Mouse (Mus musculus) adrenal gland, adult (tissue): Measurements from ENCODE around the gene Hsp90aa1.
A peak's percentile ranks its signal among the peaks of the same experiment; 100 is the strongest.
"Not testable (repeated sequence)": the region's sequence is repeated elsewhere in the genome, so short reads cannot be mapped to it uniquely, and the experiment has no call there.

Source experiments
- DNase-seq, 2 experiments: peaks; one replicate each; pipeline ENCODE4 v3.0.0; 2022 to 2023; ENCODE audit warnings: low spot score in 1 of 2; ENCODE audit not compliant: inconsistent age in 2 of 2

Hsp90aa1 gene

GRCm38 (mm10) chr12:110699171-110699547 lies 3.4 kb downstream of the Hsp90aa1 start:
- DNase-seq: no peak

- DNase-seq: no peak
Measured at GRCm38 (mm10) chr12:110698523-110699170, 3.9 kb downstream of the Hsp90aa1 start.

DNA sequence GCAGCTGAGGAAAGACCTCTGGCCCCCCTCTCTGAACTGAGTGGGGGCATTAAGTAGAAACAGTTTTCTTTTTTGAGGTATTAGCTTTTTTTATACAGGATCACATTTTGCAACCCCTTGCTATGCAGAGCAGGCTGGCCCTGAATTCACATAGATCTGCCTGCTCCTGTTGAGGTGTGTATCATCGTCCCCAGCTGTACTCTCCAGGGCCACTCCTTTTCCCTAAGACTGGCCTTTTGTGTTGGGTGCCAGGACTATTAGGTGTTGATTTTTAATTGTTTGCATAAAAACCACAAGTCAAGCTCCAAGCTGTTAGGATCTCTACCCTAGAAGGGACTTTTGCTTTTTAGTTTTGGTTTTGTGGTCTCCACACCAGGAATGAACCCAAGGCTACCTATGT lies 4.4 kb downstream of the Hsp90aa1 start:
- no peak for DNase-seq

DNA sequence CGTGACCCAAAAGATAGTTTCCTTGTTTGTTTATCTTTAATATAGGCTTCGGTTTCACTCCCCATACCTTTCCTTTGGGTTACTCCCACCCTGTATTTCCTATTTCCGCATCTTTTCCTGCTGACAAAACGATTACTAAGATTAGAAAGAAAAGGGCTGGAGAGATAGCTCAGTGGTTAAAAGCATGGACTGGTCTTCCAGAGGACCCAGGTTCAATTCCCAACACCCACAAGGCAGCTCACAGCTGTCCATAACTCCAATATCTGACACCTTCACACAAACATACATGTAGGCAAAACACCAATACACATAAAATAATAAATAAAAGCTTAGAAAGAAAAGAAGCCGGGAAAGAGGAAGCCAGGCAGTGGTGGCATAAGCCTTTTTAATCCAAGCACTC lies 5.1 kb downstream of the Hsp90aa1 start:
- DNase-seq: no peak

- DNase-seq: no peak
Measured at GRCm38 (mm10) chr12:110696975-110697400, 5.5 kb downstream of the Hsp90aa1 start.

DNA sequence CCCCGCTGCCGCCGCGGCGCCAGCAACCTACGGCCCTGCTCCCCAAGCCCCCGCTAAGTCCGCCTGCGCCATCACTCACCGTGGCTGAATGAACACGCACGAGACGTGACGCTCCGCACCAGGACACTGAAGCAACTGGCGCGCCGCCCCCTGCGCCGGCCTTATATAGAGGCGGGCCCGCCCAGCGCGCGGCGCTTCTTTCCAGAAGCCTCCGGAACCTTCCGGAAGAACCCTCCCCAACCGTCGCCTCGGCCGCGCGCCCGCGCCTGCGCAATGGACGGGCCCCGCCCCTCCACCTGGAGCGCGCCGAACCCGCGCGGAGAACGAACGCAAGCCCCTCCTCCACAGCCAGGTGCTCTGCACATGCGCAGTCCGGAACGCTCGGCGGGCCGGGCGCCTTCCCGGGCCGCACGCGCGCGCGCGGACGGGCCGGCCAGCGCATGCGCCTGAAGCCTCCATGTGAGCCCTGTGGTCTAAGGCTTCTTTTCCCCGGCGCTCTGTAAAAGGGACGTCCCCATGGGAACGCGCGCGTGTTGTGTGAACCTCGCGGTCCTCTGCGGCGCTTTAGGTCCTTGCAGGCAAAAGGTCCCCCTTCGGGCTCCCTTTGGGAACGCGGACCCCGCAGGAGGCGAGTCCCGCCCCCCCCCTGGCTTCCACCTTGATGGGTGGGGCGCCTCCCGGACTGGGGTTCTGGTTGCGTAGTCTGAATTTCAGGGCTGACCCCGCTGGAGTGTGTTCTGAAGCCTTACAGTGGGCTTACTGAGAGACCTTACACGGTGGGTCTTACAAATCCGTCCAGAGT lies 6.2 kb downstream of the Hsp90aa1 start:
- peak; percentile 99 for DNase-seq

- DNase-seq: peak; percentile 76 to 91
Measured at GRCm38 (mm10) chr12:110695676-110696171, 6.8 kb downstream of the Hsp90aa1 start.

DNA sequence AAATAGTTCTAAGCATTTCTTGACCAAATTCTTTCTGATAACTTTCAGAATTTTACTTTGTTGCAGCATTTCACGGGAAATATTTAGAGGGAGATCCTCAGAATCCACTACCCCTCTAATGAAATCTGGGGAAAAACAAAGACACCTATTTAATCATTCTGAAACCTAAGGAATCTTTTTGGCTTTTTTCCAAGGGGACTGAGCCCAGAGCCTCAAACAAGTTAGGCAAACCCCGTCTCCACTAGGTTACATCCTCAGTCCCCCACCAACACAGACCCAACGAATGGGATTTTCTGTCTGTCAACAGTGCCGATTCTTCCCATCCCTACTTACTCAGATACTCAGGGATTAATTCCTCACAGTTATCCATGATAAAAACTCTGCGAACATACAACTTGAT lies 9.2 kb downstream of the Hsp90aa1 start:
- DNase-seq: not testable (repeated sequence)

- DNase-seq: peak in 1 of 2 experiments; percentile 16
Measured at GRCm38 (mm10) chr12:110689919-110690643, 12.4 kb downstream of the Hsp90aa1 start.

GRCm38 (mm10) chr12:110688921-110689320 lies 13.6 kb downstream of the Hsp90aa1 start:
- peak in 1 of 2 experiments; percentile 20 for DNase-seq

DNA sequence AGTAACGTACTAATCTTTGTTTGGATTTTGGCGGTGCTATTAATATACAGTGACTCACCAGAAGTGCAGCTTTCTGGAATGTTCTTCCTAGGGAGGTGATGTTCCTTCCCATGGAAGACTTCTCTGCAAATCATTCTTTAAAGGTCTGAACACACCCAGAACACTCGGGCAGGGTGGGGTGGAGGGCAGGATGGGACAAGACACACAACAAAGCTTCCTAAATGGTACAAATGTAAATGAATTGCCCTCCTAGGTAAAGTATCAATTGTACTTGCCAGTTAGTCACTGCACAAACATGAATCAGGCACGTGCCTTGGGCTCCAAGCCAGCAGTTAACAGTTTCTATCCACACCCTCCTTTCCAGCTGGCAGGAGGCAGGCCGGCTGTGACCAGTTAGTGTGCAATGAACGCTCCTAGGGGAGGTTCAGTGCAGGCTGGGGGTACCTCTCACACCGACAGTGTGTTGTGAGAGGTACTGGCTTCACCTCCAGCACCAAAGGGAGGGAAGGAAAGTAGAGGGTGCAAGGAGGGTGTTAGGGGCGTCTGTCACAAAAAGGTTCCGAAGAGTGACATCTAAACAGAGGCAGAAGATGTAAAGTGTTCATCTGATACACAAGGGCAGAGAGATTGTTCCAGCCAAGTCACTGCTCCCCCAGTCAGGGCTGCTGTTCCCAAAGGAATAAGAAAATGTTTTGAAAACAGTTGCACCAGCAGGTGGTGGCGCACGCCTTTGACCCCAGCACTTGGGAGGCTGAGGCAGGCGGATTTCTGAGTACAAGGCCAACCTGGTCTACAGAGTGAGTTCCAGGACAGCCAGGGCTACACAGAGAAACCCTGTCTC lies 14.4 kb downstream of the Hsp90aa1 start:
- peak; percentile 53 to 82 for DNase-seq

DNA sequence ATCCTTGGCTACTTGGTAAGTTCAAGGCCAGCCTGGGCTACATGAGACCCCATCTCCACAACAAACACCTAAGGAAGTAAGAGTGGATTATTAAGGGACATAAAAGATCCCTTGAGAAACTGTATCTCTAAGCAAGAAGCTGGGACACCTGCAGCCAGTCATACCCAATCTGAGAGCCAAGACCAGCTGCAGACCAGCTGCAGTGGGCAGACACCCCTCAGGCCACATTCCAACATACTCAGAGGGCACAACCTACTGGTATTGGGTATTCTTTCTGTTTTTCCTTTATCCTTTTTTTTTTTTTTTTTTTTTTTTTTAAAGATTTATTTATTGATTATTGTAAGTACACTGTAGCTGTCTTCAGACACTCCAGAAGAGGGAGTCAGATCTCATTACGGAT lies 18.9 kb downstream of the Hsp90aa1 start:
- no peak for DNase-seq

DNA sequence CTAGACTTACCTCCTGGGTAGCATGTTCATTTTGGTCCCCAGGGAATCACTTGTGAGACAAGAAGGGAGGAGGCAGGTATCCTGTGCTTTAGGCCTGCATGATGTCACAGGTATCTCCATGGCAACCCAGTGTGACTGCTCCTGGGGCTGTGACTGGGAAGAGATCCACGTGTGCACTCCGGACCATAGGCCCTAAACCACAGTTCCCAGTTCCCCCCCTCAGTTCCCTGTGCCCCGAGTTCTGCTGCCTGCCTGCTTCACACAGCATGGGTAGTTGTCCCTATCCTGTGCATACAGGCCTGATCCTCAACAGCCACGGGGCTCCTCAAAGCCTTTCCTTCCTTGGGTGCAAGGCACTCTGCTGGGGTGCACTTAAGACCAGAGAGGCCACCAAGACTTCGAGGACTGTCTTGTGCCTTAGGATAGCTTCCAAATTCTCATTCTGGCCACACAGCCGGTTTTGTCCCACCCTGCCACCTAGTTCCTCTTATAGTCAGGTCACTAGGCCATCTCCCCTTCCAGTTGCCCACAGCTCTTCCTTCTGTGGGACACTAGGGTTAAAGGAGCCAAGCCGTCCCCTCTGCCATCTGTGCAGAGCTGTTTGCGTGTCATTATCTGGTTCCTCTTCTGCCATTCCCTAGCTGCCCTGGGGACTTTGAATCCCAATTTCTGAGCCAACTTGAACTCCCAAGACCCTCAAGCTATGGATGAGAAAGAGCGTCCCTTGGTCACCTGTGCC lies 19.8 kb downstream of the Hsp90aa1 start, which contains the start of gene 1700001K19Rik:
Gene 1700001K19Rik, minus strand, starts transcription at position 59 of the 739 bp plus-strand sequence.
- no peak for DNase-seq

DNA sequence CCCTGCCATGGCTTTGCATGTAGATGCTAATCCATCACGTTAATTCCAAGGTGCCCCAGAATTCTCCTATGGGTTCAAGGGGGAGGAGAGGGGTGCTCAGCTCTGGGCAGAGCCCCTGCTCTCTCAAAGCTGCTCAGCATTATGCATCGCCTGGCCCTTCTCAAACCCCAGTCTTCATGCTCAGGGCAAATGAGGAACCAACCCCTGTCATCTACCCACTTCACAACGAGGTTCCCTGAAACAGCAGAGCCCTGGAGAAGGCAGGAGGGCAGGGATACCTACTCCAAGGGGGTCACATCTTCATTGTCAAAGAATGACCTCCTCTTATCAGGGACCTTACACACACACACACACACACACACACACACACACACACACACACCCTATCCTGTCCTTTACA lies 20.6 kb downstream of the Hsp90aa1 start:
- DNase-seq: no peak

DNA sequence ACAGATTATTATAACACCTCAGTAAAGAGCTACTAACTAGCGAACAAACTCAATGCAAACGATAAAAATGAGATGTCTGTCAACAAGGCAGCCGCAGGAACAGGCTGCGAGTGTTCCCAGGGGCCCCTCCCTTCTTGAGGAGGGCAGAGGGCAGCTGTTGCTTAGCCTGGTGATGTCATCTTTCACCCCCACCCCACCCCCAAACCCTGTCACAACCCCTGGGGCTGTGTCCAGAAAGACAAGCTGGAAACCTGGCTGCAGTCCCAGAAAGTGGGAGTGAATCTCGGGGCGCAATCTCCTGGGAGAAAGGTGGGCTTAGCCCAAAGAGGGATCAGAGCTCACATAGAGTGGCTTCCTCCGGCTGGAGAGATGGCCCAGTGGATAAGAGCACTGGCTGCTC lies 21.3 kb downstream of the Hsp90aa1 start:
- DNase-seq: no peak

- DNase-seq: no peak
Measured at GRCm38 (mm10) chr12:110674243-110674642, 28.3 kb downstream of the Hsp90aa1 start.

DNA sequence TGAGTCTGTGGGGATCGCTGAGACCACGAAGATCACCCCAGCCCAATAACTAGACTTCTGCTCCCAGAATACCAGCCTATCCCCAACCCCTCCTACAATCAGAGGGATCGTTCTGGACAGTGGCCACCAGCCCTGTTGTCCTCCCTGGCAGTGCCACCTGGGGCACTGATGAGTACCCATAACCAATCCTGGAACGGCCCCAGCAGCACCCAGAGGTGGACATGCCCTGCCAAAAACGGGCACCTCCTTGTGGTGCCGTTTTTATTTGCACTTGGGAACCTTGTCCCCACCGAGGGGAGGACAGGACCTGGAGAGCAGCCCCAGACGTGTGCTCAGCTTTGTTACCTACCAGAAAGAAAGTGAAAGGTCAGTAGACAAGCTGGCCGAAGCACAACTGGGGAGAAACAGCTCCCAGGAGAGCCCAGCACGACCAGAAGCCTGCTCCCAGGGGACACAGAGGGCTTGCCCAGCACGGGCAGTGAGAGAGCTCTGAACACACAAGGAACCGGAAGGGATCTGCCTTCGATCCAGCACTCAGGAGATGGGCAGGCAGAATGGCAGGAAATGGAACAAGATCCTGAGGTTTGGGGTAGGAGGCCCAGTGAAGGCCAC lies 35.0 kb downstream of the Hsp90aa1 start:
- DNase-seq: no peak

DNA sequence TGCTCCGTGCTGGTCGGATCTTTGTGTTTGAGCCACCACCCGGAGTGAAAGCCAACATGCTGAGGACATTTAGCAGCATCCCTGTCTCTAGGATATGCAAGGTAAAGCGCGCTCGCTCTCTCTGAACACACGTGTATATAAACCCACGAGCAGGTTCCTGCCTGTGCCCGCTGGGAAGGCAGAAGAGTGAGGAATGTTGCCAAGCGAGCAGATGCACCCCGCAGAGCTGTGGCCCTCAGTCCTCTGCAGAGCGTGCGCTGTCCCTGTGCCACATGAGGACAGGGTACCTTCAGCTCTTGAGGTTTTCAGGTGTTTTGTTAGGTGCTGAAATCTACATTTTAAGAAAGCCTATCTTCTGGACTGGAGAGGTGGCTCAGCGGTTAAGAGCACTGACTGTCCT lies 40.8 kb downstream of the Hsp90aa1 start:
- no peak for DNase-seq

DNA sequence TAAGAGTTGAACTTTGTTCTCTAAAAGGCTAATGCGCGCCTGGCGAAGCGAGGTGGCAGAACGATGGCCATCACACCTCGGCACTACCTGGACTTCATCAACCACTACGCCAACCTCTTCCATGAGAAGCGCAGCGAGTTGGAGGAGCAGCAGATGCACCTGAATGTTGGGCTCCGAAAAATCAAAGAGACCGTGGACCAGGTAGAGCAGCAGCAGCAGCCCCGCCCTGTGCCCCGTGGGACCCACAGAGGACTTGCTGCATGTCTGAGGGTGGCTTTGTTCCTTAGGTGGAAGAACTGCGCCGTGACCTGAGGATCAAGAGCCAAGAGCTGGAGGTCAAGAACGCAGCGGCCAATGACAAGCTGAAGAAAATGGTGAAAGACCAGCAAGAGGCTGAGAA lies 51.1 kb downstream of the Hsp90aa1 start:
- DNase-seq: no peak

DNA sequence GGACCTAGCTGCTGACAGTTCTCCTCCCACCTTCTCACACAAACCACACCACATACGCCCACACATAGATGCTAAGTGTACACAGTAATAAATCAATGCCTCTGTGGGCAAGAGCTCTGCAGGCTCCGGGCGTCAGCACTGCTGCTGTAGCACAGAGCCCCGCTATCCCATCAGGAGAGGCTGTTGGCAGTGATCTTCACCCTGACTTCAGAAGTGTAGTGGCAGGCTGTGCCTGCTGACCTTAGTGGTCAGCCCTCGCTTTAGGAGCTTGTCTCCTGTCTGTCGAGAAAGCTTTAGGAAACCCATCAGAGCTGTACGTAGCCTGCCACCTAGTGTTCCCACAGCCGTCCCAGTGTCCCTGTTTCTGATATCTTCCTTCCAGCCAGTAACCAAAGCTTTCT lies 52.3 kb downstream of the Hsp90aa1 start:
- no peak for DNase-seq
